ENCODE assay signal across 8 mouse cellular contexts in genomic region chr8:69901484-69902162, GRCm38 (mm10). TPM values are rescaled to one million over a fixed set of nuclear protein-coding genes. Genes with fewer than 3 reads are reported as not detected.
DNase-seq lines count a peak whose midpoint lies in the region; ATAC-seq and TF ChIP-seq lines count a peak whose summit lies in the region.

No protein-coding gene starts in this region.

- peaks cover 5% of the 10 kb centered on the region; the same call in 1 of the 2 replicates for H3K27me3 ChIP-seq in G1E (ENCODE audit: insufficient read depth, low read length)
- H3K27me3 ChIP-seq in forebrain, embryonic 16.5 days (replicated peaks; ENCODE audit: control insufficient read depth, insufficient read depth, low read length) = no peaks in the 10 kb centered on the region
- no peaks in the 10 kb centered on the region for H3K27me3 ChIP-seq in lung, embryonic 14.5 days (ENCODE audit: insufficient read depth, low read length)
- no peaks in the 10 kb centered on the region for H3K27me3 ChIP-seq in thymus, adult 2 months (ENCODE audit: control insufficient read depth, insufficient read depth, low read length)

- H3K4me3 ChIP-seq in G1E (ENCODE audit: low read depth, low read length) = peak overlapping the region; percentile 85
- H3K4me3 ChIP-seq in forebrain, embryonic 16.5 days (replicated peaks; ENCODE audit: low read length) = peak overlapping the region; percentile 86
- H3K4me3 ChIP-seq in layer of hippocampus, adult 2 months = peak overlapping the region; percentile 95
- peak overlapping the region; percentile 72 for H3K4me3 ChIP-seq in lung, embryonic 14.5 days (ENCODE audit: low read depth, low read length)
- H3K4me3 ChIP-seq in olfactory bulb, adult 2 months (ENCODE audit: insufficient read depth, low read depth, low read length) = peak overlapping the region; percentile 80
- peak overlapping the region; percentile 87 for H3K4me3 ChIP-seq in thymus, adult 2 months (ENCODE audit: control insufficient read depth, insufficient read depth, low read length)

- peak overlapping the region; percentile 98 for H3K4me2 ChIP-seq in forebrain, embryonic 16.5 days (ENCODE audit: low read length)
- H3K4me2 ChIP-seq in lung, embryonic 14.5 days = peak overlapping the region; percentile 94

- 0 out of 2 replicates have a peak, but pooled peaks have one; percentile 42 for TF ChIP-seq CTCF in G1E (IDR thresholded peaks at IDR 0.05; ENCODE audit: low read depth, low read length)
- TF ChIP-seq CTCF in layer of hippocampus, adult 2 months (conservative IDR thresholded peaks at IDR 0.05) = peak; percentile 84
- TF ChIP-seq CTCF in lung, embryonic 14.5 days (IDR thresholded peaks at IDR 0.05; ENCODE audit: low read depth) = peak; percentile 81
- peak; percentile 92 for TF ChIP-seq CTCF in olfactory bulb, adult 2 months (IDR thresholded peaks at IDR 0.05; ENCODE audit: insufficient read depth, low read depth, low read length)
- peak; percentile 96 for TF ChIP-seq CTCF in thymus, adult 2 months (IDR thresholded peaks at IDR 0.05; ENCODE audit: borderline replicate concordance, control insufficient read depth, extremely low read depth, insufficient read depth, low read length, poor library complexity)

- peak overlapping the region; percentile 80 for H3K9ac ChIP-seq in forebrain, embryonic 16.5 days (replicated peaks; ENCODE audit: low read depth, low read length)
- H3K9ac ChIP-seq in lung, embryonic 14.5 days = peak overlapping the region; percentile 75

- peaks cover 52% of the 10 kb centered on the region for H3K36me3 ChIP-seq in G1E (replicated peaks)
- H3K36me3 ChIP-seq in forebrain, embryonic 16.5 days (ENCODE audit: control insufficient read depth, insufficient read depth) = no peaks in the 10 kb centered on the region
- peaks cover 16% of the 10 kb centered on the region for H3K36me3 ChIP-seq in lung, embryonic 14.5 days (ENCODE audit: insufficient read depth)
- no peaks in the 10 kb centered on the region for H3K36me3 ChIP-seq in thymus, adult 2 months (ENCODE audit: control insufficient read depth, insufficient read depth, low read length)

- H3K27ac ChIP-seq in forebrain, embryonic 16.5 days (ENCODE audit: low read length) = peak overlapping the region; percentile 88
- H3K27ac ChIP-seq in layer of hippocampus, adult 2 months = peak overlapping the region; percentile 98
- peak overlapping the region; percentile 92 for H3K27ac ChIP-seq in lung, embryonic 14.5 days (ENCODE audit: low read depth)
- peak overlapping the region; percentile 81 for H3K27ac ChIP-seq in olfactory bulb, adult 2 months (ENCODE audit: insufficient read depth, low read depth, low read length)
- peak overlapping the region; percentile 63 for H3K27ac ChIP-seq in thymus, adult 2 months (ENCODE audit: control insufficient read depth, insufficient read depth, low read length)

- peak; percentile 86 for ATAC-seq in G1E (ENCODE audit: extremely low read depth, insufficient number of reproducible peaks, low FRiP score, poor library complexity, severe bottlenecking)
- ATAC-seq in forebrain, embryonic 16.5 days = peak; percentile 67
- peak; percentile 76 for ATAC-seq in lung, embryonic 14.5 days (ENCODE audit: insufficient read depth)

- peaks cover 16% of the 10 kb centered on the region for H3K9me3 ChIP-seq in G1E (replicated peaks)
- H3K9me3 ChIP-seq in forebrain, embryonic 16.5 days (ENCODE audit: control insufficient read depth, low read length) = no peaks in the 10 kb centered on the region
- no peaks in the 10 kb centered on the region for H3K9me3 ChIP-seq in lung, embryonic 14.5 days (ENCODE audit: low read depth, low read length)

- TF ChIP-seq POLR2A in olfactory bulb, adult 2 months (IDR thresholded peaks at IDR 0.05; ENCODE audit: insufficient read depth, low read depth, low read length) = peak; percentile 77
- peak; percentile 87 for TF ChIP-seq POLR2A in thymus, adult 2 months (IDR thresholded peaks at IDR 0.05; ENCODE audit: control insufficient read depth, extremely low read depth, insufficient read depth, low read length, poor library complexity)

- peak; percentile 88 for DNase-seq in G1E (ENCODE audit: low spot score)
- DNase-seq in cerebellum, adult 18-20 months = peak; percentile 95 to 96
- peak; percentile 99 for DNase-seq in heart, postnatal 36 days
- DNase-seq in layer of hippocampus, adult 2 months (ENCODE audit: low spot score in 2 of 2) = peak; percentile 95 to 97
- DNase-seq in lung, embryonic 14.5 days = peak; percentile 99
- DNase-seq in thymus, adult 2 months = peak; percentile 98

- intact Hi-C loops in heart, postnatal 36 days (cut with DNase I) = no loop called here

- WGBS in forebrain, embryonic 16.5 days = 2% methylated on average over 41 of the region's 41 CpGs
- WGBS in lung, embryonic 14.5 days = 1% methylated on average over 41 of the region's 41 CpGs
- WGBS in olfactory bulb, adult 2 months = 1% methylated on average over 41 of the region's 41 CpGs
- WGBS in thymus, adult 2 months = 2% methylated on average over 41 of the region's 41 CpGs

- peaks cover 61% of the 10 kb centered on the region for H3K4me1 ChIP-seq in G1E (ENCODE audit: insufficient read depth, low read depth, low read length)
- H3K4me1 ChIP-seq in forebrain, embryonic 16.5 days (replicated peaks; ENCODE audit: control insufficient read depth, insufficient read depth, low read length) = peaks cover 31% of the 10 kb centered on the region
- peaks cover 6% of the 10 kb centered on the region for H3K4me1 ChIP-seq in lung, embryonic 14.5 days (ENCODE audit: insufficient read depth)
- peaks cover 30% of the 10 kb centered on the region for H3K4me1 ChIP-seq in olfactory bulb, adult 2 months (ENCODE audit: control insufficient read depth, insufficient read depth, low read length)
- H3K4me1 ChIP-seq in thymus, adult 2 months (replicated peaks; ENCODE audit: control insufficient read depth, insufficient read depth, low read length) = peaks cover 2% of the 10 kb centered on the region

RNA-seq across cellular contexts. Expression of gene Tssk6, which starts 0.4 kb away (rescaled TPM):
- not detected in 2 replicates for total RNA-seq in G1E (2014; fragmentation: Nextera tagmentation)
- 0.22 TPM in 1 of 2 replicates, not detected in the other for total RNA-seq in G1E (2017)
- polyA plus RNA-seq in G1E (2012) = 0.12 and 0.15 TPM in 2 replicates
- polyA plus RNA-seq in forebrain, embryonic 16.5 days (2015; fragmentation: Nextera tagmentation; extraction: Ambion mirVana) = 2.7 and 2.8 TPM in 2 replicates
- not detected for total RNA-seq in heart, postnatal 36 days (2021)
- under 1 TPM in 1 of 2 experiments, not detected in 1; 0.64 TPM for total RNA-seq in layer of hippocampus, adult 2 months (2021)
- polyA plus RNA-seq in lung, embryonic 14.5 days (2014; fragmentation: Nextera tagmentation; extraction: Ambion mirVana) = 3.8 and 4.3 TPM in 2 replicates
- polyA plus RNA-seq in olfactory bulb, adult 2 months (2012; ENCODE audit: insufficient read depth, insufficient read length, low replicate concordance, missing spikeins) = not detected in 2 replicates
- 1.3 and 1.8 TPM in 2 replicates for polyA plus RNA-seq in thymus, adult 2 months (2012; rRNA removed)

RNA-seq across cellular contexts. Expression of gene Ndufa13, which starts 0.7 kb away (rescaled TPM):
- total RNA-seq in G1E (2014; fragmentation: Nextera tagmentation) (64.6 and 85.0 TPM in 2 replicates), G1E (2017) (111 and 124 TPM in 2 replicates)
- polyA plus RNA-seq in G1E (2012) = 119 and 158 TPM in 2 replicates
- polyA plus RNA-seq in forebrain, embryonic 16.5 days (2015; fragmentation: Nextera tagmentation; extraction: Ambion mirVana) = 144 and 145 TPM in 2 replicates
- 100 to 1,000 TPM; 451 to 482 TPM for total RNA-seq in heart, postnatal 36 days (2021)
- total RNA-seq in layer of hippocampus, adult 2 months (2021) = 100 to 1,000 TPM; 154 to 157 TPM
- polyA plus RNA-seq in lung, embryonic 14.5 days (2014; fragmentation: Nextera tagmentation; extraction: Ambion mirVana) = 163 and 171 TPM in 2 replicates
- not detected in 2 replicates for polyA plus RNA-seq in olfactory bulb, adult 2 months (2012; ENCODE audit: insufficient read depth, insufficient read length, low replicate concordance, missing spikeins)
- polyA plus RNA-seq in thymus, adult 2 months (2012; rRNA removed) = 120 and 150 TPM in 2 replicates

RNA-seq across cellular contexts. Expression of gene Yjefn3, which starts 0.9 kb away (rescaled TPM):
- total RNA-seq in G1E (2014; fragmentation: Nextera tagmentation) (7.3 TPM in 1 of 2 replicates, not detected in the other), G1E (2017) (2.1 TPM in 2 replicates)
- polyA plus RNA-seq in G1E (2012) = 1.8 and 2.3 TPM in 2 replicates
- polyA plus RNA-seq in forebrain, embryonic 16.5 days (2015; fragmentation: Nextera tagmentation; extraction: Ambion mirVana) = 6.7 and 10.1 TPM in 2 replicates
- total RNA-seq in heart, postnatal 36 days (2021) = 10 to 100 TPM in 1 of 2 experiments, 1 to 10 TPM in 1; 9.1 to 12.1 TPM
- total RNA-seq in layer of hippocampus, adult 2 months (2021) = 10 to 100 TPM; 29.3 to 32.5 TPM
- 3.6 and 4.3 TPM in 2 replicates for polyA plus RNA-seq in lung, embryonic 14.5 days (2014; fragmentation: Nextera tagmentation; extraction: Ambion mirVana)
- not detected in 2 replicates for polyA plus RNA-seq in olfactory bulb, adult 2 months (2012; ENCODE audit: insufficient read depth, insufficient read length, low replicate concordance, missing spikeins)
- 8.0 and 11.7 TPM in 2 replicates for polyA plus RNA-seq in thymus, adult 2 months (2012; rRNA removed)

RNA-seq across cellular contexts. Expression of gene Cilp2, which starts 14.1 kb away (rescaled TPM):
- total RNA-seq in G1E (2014; fragmentation: Nextera tagmentation) (not detected in 2 replicates), G1E (2017) (under 0.01 TPM in 1 of 2 replicates, not detected in the other)
- 0.01 and 0.03 TPM in 2 replicates for polyA plus RNA-seq in G1E (2012)
- 4.9 and 5.0 TPM in 2 replicates for polyA plus RNA-seq in forebrain, embryonic 16.5 days (2015; fragmentation: Nextera tagmentation; extraction: Ambion mirVana)
- 1 to 10 TPM; 1.7 to 2.4 TPM for total RNA-seq in heart, postnatal 36 days (2021)
- total RNA-seq in layer of hippocampus, adult 2 months (2021) = under 1 TPM; 0.69 to 0.72 TPM
- 0.25 and 0.31 TPM in 2 replicates for polyA plus RNA-seq in lung, embryonic 14.5 days (2014; fragmentation: Nextera tagmentation; extraction: Ambion mirVana)
- polyA plus RNA-seq in olfactory bulb, adult 2 months (2012; ENCODE audit: insufficient read depth, insufficient read length, low replicate concordance, missing spikeins) = not detected in 2 replicates
- 0.75 and 2.2 TPM in 2 replicates for polyA plus RNA-seq in thymus, adult 2 months (2012; rRNA removed)

Comparison
In these comparisons a context has a peak if more than half of its experiments do, and no peak if none do; other contexts are left out.
1. Peak in every context shown above with its lines: DNase-seq, ATAC-seq, H3K4me3 ChIP-seq and H3K27ac ChIP-seq.
2. CTCF ChIP-seq: peak in every context shown above with its lines; median percentile 96 in thymus, adult 2 months; 92 in olfactory bulb, adult 2 months; 84 in layer of hippocampus, adult 2 months; 81 in lung, embryonic 14.5 days; 42 in G1E.
3. RNA of gene Ndufa13, which starts 0.7 kb away (polyA plus RNA-seq): 163 to 171 TPM in lung, embryonic 14.5 days, 119 to 158 TPM in G1E, 120 to 150 TPM in thymus, adult 2 months and 144 to 145 TPM in forebrain, embryonic 16.5 days; not detected in olfactory bulb, adult 2 months; every median in the first group is over 100 times any median in the second.